Mouse (Mus musculus) ovary, postnatal 14 days (tissue): ENCODE data around the gene Mrps14.
A peak's percentile ranks its signal among the peaks of the same experiment; 100 is the strongest.

Source experiments
- DNase-seq: peaks from one replicate; pipeline ENCODE4 v3.0.0; 2022; ENCODE audit warnings: low spot score

Mrps14 gene

DNA sequence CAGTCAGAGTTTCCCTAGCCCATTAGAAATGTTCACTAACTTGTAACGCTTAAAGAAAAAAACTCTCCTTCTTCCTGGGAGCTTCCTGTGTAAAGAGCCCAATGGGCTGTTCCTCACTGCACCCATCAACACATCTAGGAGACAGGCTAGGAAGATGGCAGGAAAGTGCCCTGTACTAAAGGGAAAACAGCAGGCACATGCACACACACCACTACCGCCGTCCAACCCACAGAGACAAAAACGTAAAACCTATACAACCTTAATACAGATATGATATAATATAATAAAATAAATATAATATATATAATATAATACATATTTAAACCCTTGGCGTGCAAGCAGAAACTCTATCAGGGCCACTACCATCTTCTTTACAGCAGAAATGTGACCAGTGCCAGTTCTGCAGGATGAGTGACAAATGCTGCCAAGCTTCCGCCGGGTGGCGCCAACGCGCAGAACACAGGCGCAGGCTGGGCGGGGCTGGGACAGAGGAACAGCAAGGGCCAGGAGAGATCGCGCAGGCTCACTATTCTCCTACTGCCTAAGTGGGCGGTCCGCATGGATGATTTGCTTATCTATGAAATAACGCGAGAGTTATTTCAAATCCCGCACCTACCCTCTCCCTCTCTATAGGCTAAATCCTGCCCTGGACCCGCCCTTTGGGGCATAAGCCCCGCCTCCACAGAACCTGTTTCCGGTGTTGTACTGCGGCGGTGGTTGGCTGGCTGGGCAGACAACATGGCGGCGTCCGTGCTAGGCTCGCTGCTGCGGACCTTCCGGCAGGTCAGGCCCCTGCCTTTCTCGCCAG is at the start of gene Mrps14:
Gene Mrps14 (plus strand): TSS at position 687 of the 808 bp plus-strand sequence.
- peak; percentile 95 for DNase-seq

DNA sequence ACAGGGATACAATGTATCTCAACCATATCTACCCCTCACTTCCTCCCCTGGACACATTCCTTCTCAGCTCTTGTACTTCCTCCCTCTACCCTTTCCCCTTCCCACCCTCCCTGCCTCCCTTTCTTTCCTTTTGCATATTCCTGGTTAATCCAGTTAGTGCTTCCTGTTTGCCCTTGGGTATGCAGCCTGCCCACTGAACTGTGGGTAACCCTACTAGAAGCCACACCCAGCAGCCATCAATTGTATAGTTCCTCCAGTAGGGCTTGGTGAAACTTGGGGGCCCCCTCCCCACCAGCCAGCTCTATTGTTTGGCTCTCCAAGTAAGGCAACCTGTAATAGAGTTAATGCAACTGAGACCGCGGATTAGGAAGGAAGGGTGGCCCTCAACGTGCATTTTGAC is 49.4 kb upstream of the Mrps14 start:
- DNase-seq = no peak

DNA sequence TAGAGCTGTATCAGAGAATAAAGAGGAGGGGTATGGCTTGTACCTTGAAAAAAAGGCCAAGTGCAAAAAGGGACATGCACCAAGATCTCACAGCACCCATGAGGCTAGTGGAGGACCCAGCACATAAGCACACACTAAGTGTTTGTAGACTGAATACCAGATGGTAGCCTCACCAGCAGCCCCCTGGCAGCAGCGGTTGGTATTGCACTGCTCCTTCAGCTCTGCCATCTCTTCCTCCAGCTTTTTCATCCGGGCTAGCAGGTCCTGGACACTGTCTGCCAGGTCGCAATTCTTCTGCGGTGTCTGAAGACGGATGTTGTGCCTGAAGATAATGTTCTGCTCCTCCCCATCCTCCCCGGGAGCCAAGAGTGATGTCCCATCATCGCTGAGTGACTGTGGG is 47.7 kb upstream of the Mrps14 start:
- no peak for DNase-seq

DNA sequence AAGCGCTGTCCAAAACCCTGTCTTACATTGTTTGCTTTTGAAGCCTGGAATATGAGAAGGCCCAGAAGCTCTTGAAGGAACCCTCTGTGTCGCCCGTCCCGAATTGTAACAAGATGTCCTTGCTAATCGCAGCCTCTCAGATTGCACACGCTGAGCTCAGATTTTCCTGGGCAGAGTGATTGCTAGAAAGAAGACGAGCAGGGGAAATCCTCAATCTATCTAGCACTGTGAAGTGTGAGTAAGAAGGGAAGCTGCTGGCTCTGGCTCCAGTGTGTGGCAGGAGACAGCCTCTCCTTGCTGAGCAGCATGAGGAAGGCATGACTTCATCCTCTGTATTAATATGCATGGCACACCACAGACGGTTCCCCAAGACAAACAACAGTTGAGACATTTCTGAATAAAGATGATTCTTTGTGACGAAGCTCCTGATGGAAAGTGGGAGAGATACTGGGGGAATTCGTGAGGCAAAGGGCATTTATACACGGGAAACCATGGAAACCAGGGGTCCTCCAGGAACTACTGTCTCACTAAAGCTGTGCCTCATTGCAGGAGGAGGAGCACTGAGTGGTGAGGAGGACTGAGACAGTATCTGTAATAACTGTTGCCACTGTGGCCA is 45.6 kb upstream of the Mrps14 start:
- no peak for DNase-seq

DNA sequence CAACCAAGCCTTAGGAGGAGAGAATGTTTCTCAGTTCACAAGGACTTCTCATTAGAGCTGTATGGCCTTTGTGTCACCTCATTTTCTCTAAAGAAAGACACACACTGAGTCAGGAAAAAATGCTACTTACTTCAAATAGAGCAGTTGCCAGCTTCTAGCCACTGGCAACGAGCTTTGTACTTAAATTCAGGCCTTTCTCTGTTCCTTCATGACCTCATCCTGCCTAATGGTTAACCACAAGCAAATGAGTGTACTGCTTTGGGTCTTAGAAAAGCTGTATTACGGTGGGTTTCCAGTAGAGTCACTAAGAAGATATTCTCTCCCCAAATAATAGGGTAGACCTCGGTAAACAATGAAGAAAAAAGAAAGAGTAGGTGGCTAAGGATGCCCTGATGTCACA is 44.3 kb upstream of the Mrps14 start:
- DNase-seq = no peak

DNA sequence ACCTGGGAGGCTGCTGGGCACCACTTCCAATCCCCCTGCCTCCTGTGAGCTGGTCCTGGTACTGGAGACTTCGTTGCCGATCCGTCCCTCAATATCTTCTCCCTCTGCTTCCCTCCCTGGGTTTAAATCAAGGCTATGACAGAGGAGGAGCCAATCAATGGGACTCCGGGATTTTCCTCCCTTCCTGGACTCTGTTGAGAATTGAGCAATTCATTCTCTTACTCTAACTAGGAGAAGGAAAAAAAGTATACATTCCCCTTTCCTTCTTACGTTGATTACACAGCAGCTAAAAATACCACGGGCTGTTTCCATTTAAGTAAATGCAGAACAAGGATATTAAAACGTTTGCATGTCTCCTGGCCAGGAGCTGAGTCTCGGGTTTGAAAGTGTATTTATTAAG is 41.5 kb upstream of the Mrps14 start, which contains the start of gene Tnn:
Gene Tnn (minus strand): TSS at position 101 of the 400 bp plus-strand sequence.
- DNase-seq = no peak

DNA sequence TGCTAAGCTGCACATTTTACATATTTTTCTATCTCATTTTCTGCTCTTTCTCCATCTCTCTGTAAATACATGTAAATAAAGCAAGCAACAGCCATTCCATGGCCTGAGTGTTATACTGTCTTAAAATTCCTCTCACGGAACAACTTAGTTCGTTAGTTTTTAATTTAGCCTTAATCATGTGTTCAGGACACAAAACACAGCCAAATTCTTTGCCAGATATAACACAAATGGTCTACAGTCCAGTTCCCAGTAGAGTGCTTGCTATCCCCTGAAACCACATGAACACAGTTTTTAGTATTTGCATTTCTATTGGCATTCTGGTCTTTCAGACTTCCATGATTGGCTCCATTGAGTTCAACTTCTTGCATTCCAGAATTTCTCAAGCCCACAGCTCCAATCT is 36.8 kb upstream of the Mrps14 start:
- no peak for DNase-seq

DNA sequence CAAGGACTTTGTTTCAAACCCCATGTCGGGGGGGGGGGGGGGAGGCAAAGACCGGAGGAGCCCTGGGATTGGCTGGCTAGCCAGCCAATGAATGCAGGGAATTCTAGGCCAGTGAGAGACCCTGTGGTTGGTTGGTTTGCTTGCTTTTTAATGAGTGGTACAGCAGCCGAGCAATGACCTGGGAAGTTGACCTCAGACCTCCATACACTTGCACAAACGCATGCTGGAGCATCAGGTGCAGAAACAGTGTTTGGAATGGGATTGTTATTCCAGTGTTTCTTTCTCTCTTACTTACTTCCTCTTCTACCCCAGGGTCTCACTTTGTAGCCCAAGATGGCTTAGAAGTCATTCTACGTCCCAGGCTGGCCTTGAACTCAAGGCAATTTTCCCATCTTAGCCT is 28.4 kb upstream of the Mrps14 start:
- DNase-seq = no peak

DNA sequence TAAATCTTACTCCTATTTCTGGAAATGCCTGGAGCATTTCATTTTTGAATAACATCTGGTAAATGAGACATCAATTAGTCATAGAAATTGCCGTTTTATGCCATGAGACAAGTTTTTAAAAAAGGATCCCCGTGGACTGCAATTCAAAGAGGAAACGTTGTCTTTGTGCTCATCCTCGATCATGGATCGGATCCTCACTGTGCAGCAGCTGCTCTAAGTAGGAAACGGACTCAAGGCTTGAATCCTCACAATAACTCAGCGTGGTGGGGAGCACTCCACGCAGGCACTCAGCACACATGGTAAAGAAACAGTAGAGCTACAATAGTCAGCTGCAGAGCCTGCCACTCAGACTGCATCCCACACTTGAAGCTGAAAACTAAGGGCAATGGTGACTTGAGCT is 18.1 kb upstream of the Mrps14 start:
- no peak for DNase-seq

DNA sequence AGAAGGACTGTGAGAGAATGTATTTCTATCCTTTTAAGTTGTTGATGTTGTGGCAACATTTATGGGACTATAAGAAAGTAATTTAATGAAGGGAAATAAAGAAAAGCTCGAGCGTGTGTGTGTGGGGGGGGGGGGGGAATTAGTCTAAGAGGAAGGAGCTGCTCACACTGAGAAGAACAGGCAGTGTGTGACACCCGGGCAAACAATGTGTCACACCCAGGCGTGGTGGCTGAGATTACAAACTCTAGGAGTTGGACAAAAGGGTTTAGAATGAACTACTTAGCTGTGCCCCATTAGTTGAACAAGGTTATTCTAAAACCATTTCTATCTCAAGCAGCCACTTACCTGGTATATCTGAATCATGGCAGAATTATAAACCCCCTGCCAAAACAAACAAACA is 13.8 kb upstream of the Mrps14 start:
- DNase-seq = no peak

DNA sequence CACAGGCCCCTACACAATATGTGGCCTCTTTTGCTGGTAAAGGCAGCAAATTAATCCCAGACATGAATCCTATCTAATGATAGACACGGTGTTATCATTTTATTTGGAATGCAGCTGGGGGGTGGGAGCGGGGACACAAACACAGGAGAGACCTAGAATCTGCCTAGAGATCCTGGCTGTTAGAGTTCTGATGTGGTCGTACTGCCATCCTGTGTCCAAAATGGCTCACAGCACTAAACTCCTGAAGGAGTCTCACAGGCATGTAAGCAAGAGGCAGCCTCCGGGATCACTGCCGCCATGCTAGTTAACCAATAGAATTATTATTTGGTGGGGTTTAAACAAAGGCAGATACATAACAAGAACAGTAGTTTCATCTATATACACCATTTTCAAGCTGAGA is 10.5 kb upstream of the Mrps14 start:
- peak; percentile 5 for DNase-seq

DNA sequence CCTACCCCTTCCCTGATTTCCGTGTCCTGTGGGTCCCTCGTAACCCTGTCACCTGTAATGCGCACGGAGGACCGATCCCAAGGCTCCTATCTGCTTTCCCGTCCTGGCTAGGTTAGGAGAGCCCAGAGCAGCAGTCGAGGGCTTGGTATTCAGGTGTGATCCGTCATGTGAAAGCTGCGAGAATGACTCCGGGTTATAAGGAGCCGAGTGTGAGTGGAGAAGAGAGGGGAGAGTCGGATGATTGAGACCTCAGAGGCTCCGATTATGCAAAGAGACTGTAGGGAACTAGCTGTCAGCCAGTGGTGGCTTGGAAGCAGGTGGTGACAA is 285 bp downstream of the Mrps14 start:
- no peak for DNase-seq

DNA sequence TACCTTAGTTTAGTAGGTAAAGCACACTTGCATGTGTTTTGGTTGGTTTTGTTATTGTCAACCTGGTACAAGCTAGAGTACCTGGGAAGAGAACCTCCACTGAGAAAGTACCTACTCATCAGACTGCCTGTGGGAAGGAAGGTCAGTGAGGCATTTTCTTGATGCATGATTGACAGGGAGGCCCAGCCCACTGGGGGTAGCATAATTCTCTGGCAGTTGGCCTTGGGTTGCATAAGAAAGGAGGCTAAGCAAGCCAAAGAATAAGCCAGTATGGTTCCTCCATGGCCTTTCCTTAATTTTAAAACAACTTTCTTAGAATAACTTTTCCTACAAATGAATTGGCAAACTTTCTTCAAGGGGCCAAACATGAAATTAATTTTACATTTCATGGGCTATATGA is 10.5 kb downstream of the Mrps14 start:
- DNase-seq = no peak

DNA sequence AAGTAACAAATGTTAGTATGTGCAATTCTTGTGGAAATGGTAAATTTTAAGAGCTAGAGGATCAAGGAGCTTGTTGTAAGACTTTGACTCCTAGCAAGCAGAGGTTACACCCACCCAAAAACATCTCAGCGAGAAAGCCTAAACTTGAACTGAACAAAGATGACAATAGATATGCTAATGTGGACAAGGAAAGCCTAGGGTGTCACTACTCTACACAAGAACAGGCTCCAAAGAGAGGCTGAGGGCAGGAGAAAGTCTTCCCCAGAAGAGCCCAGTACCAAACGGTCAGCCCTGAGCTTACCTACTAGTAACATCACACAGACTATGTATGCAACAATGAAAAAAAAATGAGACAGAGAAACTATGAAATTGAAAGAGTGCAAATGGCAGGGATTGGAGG is 14.8 kb downstream of the Mrps14 start:
- DNase-seq = no peak

DNA sequence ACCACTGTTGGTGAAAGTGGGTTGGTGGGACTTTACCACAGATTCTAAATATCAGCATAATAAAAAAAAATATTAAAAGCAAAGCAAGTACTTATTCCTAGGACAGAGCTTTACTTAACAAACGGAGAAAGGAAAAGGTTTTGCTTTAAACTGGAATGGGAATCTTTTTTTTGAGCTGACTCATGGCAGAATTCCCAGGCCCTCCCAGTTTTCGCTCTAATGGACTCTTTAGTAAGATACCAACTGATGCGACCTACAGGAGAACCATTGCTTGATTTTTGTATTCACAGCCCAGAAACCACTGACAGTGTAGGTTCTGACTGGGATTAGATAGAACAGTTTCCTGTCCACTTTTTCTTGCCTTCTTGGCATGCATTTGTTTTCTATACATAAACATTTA is 15.6 kb downstream of the Mrps14 start:
- DNase-seq = no peak

DNA sequence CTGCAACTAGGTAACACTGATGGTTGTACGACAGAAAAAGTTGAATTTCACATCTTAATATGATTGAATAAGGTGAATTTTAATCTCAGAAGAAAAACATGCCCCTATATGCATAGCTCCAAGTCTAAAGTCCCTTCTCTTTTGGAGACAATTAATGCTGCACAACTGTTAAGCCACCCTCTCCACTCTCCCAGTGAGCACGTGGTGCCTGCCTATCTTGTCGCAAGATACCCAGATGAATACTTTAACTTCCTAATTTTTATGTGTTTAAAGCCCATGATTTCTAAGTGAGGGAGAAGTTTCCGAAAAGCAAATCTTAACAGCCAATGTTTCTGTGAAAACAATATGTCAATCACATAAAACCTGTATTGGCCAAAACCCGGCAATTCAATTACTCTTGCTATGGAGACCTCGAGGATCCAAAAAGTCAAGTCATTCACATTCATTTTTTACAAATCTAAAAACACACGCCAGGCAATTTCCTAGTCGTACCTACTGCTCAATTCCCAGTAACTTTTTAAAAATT is 16.6 kb downstream of the Mrps14 start:
- no peak for DNase-seq

DNA sequence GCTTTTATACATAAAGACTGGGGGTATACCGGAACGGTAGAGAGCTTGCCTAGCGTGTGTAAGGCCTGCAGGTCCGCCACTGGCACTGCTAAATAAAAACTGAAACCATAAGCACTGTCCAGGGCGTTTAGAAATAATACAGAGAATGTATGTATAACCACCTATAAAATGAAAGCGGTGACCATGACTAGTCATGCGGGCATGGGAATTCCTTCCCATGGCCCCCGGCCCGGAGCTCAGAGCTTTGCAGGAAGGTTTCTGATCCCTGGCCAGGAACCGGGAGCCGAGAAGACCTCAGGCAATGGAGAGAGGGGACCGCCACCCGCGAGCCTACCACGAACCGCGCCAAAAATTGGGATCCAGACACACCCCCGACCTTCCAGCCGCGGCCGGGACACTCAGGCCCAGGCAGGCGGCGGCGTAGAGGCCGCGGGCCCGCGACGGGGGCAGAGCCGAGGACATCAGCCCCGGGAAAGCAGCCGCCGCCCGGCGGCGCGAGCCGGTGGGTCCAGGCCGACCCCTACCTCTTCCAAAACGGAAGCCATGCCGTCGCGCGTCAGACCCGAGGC is 17.2 kb downstream of the Mrps14 start:
- DNase-seq = no peak

DNA sequence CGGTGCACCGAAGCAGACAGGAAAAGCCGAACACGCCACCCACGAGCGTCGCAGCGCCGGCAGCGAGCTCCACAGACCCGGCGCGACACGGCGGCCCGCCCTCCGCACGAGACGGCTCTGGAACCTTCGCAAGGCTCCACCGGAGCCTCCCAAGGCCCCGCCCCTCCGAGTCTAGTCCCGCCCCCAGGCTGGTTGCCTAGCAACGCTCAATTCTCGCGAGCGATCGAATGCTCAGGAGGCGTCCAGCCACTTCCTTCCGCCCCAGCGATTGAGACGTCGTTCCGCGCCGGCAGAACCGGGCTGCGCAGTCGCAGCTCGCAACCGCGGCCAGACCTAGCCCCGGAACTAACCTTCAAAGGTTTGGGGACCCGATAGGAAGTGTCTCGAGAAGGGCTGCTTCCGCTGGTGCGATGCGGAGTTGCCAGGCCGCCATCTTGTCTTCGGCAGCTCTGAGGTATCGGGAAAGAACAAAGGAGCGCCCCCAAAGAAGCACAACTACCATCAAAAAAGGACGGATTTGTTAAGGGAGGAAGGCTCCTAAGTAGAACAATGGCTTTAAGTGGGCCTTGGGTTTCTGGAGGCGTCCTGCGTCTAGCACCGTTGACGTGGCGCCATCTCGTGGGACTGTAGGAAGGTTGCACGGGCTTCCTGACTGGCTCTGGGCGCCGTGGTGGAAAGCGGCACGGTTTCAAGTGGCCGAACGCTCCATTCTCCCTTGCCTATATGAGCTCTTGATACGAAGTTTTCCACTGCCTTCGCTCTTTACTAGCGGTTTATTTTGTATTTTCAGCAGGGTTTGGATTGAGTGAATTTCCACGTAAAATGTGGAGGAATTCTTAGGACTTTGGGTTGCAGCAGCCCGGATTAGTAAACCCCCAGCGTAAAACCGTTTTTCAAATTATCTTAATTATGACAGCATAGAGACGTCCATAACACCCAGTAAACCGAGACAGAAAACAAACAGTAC is 18.0 kb downstream of the Mrps14 start, which contains the start of gene Cacybp:
Gene Cacybp (minus strand): TSS at position 173 of the 967 bp plus-strand sequence.
- peak; percentile 100 for DNase-seq

DNA sequence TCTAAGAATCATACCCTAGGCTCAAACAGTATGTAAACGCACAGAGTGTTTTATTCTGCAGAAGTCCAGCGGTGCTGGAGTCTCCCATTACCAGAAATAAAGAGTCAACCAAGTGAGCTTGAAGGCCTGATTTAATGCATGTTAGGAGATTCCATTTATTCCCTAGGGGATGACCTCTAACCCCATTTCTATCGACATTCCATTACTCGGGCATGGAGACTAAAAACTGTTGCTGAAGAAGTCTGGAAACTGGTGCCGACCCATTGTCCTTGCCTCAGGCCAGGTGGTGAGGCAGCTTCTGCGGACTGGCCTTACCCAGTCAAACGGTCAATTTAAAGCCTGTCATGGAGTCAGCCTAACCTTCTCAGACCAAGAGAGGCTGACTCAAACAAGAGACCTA is 19.2 kb downstream of the Mrps14 start:
- DNase-seq = no peak

DNA sequence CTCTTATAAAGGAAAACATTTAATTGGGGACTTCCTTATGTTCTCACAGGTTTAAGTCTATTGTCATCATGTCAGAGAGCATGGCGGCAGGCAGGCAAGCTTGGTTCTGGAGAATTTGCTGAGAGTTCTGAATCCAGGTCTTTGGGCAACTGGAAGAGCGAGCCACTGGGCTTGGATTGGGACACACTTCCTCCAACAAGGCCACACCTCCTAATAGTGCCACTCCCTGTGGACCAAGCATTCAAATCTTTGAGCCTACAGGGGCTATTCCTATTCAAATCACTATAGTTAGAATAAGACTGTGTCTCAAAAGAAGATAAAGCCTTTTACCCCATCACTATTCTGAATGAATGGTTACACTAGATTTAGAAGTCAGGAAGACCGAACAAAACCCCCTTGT is 22.9 kb downstream of the Mrps14 start:
- DNase-seq = no peak

DNA sequence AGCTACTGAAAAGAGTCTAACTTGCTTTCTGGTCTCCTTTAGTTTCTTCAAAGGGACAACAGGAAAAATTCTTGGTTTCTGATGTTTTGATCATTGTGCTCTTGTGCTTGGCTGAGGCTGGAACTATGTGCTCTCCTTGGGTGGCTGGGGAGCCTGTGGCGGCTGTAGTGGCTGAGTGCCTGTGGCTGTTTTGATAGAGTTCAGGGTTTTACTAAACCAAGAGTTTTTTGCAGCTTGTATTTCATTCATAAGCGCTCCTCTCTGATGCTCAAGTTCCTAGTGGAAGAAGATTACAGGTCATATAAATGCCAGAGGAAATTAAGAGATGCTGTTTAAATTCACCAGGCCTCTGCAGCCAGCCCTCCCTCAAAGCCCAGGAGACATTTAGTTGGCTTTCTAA is 29.1 kb downstream of the Mrps14 start:
- no peak for DNase-seq

DNA sequence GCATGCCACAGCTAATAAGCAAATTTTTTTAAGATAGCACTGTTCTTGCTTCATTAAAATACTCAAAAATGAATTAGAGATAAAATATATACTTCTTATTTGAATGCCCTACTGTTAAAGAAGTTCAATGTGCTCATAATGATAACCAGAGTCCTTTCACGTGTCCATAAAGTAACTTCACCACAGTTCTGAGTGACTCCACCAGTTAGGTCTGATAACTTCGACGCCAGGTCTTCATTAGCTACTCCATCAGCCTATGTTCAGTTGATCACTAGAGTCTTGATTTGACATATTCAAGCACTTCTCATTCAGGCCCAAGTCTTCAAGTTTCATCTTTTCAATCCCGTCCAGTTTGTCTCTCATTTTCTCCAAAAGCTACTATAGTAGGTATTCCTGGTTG is 32.2 kb downstream of the Mrps14 start:
- no peak for DNase-seq
